Mouse (Mus musculus) R1 (cell line): ENCODE results near the gene Atp2a1.
"Not testable (repeated sequence)": the region's sequence is repeated elsewhere in the genome, so short reads cannot be mapped to it uniquely, and the experiment has no call there.

Source experiments
- DNase-seq: peaks from one replicate; pipeline ENCODE4 v3.0.0-alpha.2; 2018; ENCODE audit warnings: low read depth, low spot score

Gene Atp2a1

GRCm38 (mm10) chr7:126414725-126415124, 48.2 kb downstream of the Atp2a1 start, which contains the start of gene Cd19:
Gene Cd19, minus strand, starts transcription at chr7:126414889.
- no peak for DNase-seq

- no peak for DNase-seq
These were observed 51.8 kb downstream of the Atp2a1 start for GRCm38 (mm10) chr7:126411061-126411460.

GRCm38 (mm10) chr7:126408686-126409085, 54.2 kb downstream of the Atp2a1 start:
- DNase-seq, result no peak

GRCm38 (mm10) chr7:126402518-126402917, 60.4 kb downstream of the Atp2a1 start:
- not testable (repeated sequence) for DNase-seq

GRCm38 (mm10) chr7:126399548-126399947, 63.4 kb downstream of the Atp2a1 start:
- peak; percentile 91 for DNase-seq

- no peak for DNase-seq
These were observed 65.1 kb downstream of the Atp2a1 start for GRCm38 (mm10) chr7:126397822-126398221.

DNA sequence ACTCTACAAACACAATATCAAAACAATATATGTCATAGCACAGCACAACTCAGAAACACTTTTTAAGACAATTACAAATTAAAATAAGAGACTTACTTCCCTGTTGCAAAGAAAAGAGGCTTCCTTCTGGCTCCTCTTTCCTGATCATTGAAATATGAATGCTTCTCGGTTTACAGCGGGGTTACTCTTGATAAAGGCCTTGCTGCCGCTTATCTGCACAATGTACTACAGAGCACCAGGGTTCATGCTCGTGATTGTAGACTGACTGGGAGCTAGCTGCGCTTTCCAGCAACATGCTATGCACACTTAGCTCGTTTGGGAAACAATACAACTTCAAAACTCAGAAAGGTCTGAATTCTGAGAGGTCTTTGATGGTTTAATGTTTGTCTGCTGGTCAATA, 65.7 kb downstream of the Atp2a1 start:
- no peak for DNase-seq

GRCm38 (mm10) chr7:126396298-126397119, 66.4 kb downstream of the Atp2a1 start, which contains the start of gene Nfatc2ip:
Gene Nfatc2ip, minus strand, starts transcription at chr7:126396737.
- DNase-seq, result peak; percentile 100
